Mouse (Mus musculus) lung, postnatal 4 days (tissue): ENCODE data around the gene Ky.
A peak's percentile ranks its signal among the peaks of the same experiment; 100 is the strongest.

Experiments
- DNase-seq, 2 experiments: peaks; one replicate each; pipeline ENCODE4 v3.0.0; 2021

Gene Ky

DNA sequence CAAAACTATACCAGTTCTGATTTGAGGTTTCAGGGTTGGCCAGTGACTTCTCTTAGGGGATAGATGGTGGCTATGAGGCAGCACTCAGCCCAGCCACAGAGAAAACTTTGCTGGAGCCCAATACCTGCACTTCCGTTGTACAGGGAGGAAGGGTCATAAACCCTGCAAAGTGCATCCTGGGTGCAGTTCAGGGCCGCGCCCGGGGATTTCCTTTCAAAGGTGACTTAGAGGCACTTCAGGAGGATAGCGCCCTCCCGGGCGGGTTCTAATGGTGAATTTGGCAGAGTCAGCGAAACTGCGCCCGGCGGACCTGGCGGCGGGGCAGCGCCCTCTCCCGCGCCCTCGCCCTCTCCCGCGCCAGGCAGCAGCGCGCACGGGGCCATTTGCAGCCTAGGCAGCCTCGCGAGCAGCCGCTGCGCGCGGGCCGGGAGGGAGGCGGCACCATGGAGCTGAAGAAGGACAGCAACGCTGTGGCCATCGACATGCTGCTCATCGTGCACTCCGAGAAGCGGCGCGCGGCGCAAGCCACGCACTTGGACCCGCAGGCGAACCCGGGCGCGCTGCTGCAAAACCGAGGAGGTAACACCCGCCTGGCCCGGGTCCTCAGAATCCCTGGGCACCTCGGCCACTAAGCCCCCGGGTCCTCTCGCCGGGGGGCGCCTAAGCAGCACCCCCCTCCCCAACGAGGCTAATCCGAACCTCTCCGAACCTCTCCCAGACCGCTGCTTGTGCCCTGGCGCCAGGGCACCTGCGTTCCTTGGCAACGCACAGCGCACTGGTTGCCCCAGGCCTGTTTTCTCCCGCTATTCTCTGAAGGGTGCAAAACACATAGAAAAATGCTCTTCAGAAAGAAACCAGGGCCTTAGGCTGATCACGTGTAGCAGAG lies at the start of gene Ky:
Ky (plus strand) TSS at position 51 of the 886 bp plus-strand sequence.
- no peak for DNase-seq

DNA sequence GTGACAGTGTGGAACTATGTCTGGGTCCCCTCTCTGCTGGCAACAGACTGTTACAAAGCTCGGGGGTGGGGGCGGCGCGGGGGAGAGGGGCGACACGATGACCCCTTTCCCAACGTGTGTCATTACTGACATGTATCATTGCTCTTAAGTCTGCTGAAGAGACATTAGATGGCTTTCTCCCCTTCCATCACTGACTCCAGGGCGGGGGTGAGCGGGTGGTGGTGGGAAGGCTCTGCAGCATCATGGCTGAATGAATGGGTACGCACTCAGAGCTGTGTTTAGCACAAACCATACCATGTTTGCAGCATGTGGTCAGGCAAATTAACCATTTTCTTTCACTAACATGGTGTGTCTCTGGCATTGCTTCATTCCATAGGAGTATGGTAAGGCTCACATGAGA lies 43.3 kb upstream of the Ky start:
- DNase-seq: no peak

DNA sequence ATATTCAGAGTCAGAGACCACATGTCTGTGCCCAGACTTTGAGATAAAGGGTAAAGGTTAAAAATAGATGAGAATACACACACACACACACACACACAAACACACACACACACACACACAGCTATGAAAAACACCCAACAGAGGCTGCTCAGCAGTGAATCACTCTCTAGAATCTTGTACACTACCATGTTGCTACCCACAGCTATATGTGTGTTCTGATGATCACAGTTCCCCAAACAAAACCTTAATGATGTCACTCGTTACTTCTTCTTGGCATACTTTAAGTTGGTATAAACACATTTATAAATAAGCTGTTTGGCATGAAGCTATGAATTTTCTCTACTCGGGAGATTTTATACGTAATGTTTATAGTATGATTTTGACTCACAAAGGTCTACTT lies 40.5 kb upstream of the Ky start:
- DNase-seq: no peak

DNA sequence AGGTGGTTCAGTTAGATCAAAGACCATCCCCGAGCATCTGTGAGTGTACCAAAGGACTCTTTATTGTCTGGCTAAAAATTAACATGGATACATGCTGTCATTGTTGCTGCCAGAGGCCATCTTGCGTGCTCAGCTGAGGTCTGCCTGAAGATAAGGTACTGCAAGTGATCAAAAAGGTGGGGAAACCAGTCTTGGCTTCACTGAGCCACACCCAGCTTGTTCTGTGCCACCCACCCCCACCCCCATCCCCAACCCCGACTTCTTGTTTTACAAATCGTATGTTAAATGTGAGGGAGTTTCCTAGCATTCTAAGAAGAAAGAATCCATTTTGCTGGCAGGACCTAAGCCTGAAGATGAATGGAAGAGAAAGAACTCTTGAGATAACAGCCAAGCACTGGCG lies 39.8 kb upstream of the Ky start:
- DNase-seq: no peak

DNA sequence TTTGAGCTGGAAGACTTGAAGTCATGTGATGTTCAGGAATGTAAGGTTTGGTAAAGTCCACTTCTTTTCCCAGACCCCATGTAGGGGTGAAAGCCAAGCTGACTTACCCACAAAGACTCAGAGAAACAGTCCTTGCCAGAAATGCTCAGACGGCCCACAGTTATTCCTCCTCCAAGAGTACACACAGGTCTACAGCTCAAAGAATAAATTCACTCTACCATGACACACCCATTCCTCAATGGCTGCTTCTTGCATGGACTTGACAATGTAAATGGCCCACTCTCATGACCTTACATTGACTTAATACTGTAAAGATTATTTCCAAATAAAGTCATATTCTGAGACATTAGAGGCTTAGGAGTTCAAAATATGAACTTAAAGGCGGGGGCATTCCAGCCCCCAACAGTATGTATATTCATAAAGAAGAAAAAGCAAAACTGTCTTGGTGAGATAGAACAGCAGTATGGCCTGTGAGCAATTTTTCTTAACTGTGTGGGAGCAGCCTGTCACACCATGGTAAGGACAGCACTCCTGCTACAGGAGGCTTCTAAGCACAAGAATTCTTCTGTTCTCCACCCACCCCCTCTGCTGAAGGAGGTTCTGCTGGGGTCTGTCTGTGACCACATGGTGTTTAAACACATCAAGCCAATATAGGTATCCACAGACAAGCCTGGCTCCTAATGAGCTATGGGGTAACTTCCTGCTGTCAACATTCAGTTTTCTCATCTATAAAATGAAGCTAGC lies 35.3 kb upstream of the Ky start:
- no peak for DNase-seq

DNA sequence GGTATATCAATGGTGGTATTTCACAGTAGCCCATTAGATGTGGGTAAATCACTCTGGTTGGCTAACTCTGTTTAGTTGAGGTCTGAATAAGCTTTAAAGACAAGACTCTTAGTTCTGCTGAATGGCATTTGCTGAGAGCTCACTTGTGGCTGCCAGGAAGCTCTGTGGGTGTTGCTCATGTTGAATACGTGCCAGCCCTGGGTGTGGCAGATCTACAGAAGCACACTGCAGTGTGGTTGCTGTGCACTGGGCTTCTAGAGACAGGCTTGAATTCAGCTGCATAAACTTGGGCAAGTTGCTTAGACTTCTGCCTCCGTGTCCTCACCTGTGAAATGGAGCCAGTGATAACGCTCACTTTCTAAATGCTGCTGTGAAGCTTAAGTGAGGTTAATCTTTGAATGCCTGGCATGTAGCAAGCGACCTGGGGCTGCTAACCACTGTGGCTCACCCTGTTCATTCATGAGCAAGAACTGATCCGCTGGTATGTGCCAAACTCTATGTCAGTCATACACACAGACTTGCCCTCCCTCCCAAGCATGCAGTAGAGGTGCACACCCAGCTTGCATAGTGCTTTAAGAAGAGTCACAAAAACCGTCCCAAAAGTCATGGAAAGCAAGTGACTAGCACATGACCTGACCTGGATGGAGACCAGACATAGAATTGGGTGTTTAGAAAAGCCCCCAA lies 27.6 kb upstream of the Ky start:
- DNase-seq: peak in 1 of 2 experiments; percentile 45

DNA sequence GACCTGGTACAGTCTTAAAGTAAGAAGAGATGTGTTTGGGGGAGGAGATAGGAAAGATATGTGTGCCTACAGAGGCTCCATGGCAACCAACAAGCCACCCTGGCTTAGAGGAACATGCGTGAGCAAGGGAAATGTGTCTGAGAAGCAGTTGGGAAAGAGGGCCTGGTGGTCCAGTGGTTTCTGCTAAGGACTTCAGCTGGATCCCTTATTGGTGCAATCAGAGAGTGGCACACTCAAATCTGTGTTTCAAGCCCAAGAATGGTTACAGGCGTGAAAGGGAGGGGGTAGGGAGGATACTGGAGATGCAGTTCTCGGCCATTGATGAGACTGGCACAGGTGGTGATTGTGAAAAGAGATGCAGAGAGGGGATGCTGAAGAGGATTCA lies 27.1 kb upstream of the Ky start:
- no peak for DNase-seq

DNA sequence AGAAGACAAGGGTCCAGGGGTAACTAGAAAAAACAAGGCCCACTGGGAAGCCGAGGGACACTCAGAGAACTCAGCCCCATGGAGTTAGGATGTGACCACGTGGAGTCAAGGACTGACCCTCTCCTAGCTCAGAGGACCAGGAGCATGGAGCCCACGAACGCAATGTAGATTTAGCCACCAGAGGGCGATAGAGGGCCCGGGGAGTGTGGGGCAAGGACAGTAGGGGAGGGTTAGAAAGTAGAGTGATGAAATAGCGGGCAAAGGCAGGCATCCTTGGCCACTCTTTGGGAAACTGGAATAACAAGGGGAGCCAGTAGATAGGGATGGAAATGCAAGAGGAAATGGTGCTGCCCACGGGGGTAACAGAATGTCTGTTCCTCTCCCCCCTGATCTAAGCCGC lies 26.5 kb upstream of the Ky start:
- peak in 1 of 2 experiments; percentile 45 for DNase-seq

DNA sequence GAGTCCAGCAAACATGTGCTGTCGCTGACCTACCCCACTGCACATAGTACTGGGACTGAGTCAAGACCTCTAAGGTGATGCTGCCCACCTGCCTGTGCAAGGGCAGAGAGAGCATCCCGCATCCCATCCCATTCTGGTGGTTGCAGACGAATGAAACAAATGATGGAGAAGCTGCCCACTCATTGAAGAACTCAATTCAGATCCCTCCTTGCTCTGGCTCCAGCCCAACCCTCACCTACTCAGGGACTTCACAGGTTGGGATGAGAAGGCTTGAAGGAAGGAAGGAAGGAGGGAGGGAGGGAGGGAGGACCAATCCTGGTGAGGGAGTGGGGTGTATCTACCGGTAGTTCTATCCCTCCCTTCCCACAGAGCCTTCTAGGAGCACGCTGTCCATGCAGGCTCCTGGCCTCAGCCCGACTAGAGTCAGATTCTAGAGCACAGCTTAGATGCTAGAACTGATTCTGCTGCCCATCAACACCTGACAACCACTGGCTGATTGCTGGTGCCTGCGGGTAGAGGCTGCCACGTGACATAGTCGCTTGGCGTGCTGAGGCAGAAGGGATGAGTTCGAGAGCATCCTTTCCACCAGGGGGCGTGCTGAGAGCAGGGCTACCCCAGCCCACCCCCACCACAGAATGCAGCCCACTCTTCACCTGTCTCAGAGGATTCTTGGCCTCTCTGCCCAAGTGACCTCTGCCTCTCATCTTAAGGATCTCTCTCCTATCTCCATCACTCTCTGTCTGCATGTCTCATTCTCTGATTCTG lies 13.3 kb upstream of the Ky start:
- DNase-seq: peak in 1 of 2 experiments; percentile 16

DNA sequence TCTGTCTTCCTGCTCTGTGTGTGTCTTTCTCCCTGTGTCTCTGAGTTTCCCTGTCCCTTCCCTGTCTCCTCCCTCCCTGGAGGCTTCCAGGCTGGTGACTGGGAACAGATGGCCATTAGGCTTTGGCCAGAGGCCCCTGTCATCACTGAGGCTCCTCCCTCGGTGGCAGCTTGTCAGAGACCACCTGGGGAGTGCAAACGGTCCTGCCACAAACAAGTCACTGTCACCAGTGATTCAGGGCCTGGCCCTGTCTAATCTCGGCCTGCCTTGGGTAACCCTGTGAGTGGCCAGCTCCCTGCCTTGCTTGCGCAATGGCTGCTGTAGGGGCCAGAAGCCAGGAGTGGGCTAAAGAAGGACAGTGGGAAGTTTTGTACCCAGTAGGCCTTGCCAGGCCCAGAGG lies 12.5 kb upstream of the Ky start:
- peak in 1 of 2 experiments; percentile 29 for DNase-seq

DNA sequence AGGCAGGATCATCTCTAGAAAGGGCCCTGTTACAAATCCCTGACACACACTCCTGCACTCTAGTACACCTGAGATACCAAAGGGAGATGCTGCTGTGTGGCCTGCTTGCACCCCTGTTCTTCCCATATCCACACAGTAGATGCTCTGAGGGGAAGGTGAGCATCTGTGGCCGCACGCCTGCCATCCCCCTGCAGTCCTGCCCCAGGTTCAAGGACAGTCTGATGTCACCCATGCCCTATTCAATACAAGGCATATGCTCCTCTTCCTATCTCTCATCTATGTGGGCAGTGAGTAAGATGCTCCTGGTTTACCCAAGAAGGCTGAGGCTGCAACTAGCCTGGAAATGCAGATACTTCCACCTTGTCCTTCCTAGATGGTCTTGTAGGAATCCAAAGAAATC lies 11.6 kb upstream of the Ky start:
- no peak for DNase-seq

DNA sequence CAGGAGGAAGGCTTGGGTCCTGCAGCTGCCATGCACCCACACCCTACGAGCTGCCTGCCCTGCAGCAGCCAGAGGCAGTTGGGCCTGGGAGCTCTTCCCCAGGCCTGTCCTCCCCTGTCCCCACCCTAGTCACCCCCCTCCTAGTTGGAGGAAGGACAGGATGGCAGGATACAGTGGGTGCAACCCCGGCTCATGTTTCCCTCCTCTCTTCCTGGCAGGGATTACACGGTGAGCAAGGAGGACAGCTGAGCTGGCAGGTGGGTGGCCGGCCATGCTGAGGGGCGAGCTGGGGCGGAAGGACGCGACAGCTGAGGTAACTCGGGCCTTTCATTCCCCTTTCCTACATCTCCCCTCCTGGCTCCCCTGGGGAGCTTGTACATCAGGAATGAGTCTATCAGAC lies 11.1 kb upstream of the Ky start:
- no peak for DNase-seq

DNA sequence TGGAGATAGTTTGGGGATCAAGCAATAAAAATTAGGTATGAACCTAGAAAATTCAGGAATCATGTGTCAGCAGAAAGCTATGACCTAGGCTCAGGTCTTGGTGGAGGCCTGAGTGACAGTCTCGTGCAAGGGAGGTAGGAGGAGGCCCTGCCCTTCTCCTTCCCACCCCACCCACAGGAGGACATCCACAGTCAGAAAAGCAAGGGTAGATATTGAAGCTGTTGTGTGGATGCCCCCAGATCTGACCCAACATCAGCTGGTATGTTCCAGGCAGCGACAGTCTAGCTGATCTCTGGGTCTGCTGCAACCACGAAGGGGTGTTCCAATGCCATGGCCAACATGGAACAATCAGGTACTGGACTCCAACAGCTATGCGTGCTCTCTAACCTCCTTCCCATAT lies 10.3 kb upstream of the Ky start:
- DNase-seq: peak in 1 of 2 experiments; percentile 13

DNA sequence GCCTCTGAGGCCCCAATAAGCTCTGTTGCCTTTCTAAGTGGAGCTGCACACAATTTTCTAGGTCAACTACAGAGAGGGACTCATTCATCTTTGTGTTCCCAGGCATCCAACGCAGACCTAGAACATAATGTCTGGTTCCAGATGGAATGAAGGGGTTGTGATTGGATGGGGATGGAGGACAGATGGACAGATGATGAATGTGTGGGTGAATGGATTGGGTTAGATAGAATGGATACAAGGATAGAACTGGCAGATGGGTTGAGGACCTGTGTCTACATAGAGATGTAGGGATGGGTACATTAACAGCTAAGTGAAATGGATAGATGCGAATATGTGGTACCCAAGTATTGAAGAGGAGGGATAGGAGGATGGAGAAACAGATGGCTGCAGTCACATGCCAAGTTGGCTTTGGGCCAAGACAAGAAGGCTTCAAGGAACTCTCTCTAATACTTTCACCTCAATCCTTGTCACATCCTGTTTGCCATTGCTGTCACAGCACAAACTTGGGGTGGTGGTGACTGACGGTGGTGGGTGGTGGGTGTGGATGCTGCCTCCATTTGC lies 9.0 kb upstream of the Ky start:
- DNase-seq: no peak

DNA sequence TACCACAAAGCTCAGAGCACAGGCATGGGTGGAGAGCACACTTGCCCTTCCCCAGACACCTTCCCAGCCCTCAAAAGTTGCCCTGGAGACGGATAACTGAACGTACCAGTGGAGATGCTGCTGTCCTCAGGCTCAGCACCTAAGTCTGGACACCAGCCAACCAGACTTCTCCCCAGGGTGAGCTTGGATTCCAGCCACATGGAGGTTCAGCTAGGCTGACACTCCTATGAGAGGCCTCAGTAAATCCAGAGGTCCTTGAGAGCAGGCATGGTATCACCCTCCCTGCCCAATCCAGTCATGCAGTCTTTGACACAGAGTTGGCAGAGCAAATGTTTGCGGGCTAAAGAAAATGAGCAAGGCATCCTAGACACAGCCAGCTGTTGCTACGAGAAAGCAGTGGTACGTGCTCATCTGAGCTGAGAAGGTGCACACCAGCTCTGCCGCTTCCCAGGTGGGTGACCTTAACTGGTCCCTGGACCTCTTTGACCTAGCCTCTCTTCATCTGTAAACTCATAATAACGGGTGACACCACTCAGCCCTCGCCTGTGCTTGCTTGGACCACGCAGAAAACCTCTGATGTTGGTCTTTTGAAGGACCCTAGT lies 8.4 kb upstream of the Ky start:
- DNase-seq: peak in 1 of 2 experiments; percentile 16

DNA sequence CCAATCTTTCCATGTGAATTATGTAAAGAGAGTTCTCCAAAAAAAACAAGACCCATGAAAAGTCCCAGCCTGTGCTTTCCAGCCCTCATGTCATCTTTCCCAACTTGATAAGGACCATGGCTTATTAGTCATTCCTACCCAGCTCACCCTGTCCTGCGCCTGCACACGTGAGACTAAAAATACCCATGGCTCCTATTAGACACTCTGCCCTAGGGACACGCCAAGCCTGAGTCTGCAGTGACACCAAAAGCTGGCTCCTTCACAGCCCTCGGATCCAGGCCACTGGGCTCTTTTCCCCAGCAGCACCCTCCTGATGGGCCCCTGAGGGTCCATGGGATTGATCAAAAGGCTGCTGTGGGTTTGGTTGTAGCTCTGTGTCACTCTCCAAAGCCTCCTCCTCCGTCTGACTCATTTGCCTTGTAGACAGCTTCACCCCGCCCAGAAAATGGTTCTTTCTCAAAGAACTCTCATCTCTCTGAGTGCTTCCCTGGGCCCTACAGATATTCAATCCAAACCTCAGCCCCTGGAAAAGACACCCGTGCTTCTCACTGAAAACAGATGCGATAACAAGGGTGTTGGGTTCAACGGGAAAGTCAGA lies 7.6 kb upstream of the Ky start:
- DNase-seq: peak in 1 of 2 experiments; percentile 12

DNA sequence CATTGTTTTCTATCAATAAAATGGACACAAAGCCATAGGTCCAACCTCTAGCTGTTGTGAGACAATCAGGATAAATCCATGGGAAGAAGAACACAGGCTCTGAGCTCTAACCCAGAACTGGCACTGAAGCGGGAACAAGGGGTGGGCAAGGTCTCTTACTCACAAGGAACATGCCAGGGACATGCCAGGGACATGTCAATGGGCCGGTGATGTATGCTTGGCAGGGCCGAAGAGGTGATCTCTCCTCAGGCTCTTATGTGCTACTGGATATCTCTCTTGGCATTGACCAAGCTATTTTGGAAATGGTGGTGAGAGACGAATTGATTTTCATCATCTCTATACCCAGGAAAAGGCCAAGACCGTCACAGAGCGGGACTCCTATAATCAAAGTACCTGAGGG lies 6.8 kb upstream of the Ky start:
- no peak for DNase-seq

DNA sequence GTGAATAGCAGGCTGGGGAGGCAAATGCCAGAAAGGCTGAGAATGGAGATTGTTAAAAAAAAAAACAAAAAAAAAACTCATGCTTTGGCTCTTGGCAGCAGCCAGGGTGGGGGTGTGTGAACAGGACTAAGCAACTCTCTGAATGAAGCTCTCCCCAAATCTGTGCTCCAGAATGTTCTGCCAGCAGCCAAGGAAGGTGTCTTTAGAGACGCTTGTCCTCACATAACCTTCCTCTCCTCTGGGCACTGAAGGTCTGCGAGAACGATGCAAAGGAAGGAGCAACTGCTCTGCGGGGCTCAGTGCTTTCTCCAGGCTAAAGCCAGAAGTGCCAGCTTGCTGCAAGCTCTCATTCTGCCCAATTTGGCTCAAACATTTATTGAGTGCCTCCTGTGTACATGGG lies 6.3 kb upstream of the Ky start:
- no peak for DNase-seq

DNA sequence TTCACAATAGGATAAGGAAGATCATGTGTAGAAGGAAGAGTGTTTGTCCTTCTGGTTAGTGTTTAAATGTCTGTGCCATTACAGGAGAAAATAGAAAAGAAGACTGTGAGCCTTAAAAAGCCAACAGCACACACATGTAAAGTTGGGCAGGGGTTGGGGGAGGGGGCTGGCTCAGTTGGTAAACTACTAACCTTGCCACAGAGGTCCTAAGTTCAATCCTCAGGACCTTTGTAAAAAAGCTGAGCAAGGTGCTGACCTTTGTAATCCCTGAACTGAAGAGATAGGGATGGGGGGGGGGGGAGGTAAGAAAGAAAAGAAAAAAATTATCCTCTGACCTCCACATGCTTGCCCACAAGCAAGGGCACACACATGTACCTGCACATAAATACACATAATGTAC lies 5.8 kb upstream of the Ky start:
- DNase-seq: no peak

DNA sequence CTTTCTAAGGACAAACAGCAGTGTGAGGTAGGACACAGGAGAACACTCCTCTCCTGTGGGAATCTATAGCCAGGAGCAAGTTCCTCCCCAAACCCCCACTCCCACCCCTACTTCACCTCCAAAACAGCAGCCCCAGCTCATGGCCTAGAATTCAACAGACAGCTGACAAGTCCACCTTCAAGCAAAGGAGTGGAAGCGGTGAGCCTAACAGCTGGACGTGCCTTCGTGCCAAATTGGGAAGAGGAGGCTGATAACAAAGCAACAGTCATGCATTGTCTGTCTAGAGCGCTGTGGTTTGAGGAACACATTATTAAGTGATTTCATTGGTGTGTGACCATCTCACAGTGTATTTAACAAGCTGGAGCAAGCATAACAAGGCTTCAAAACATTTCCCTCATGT lies 4.4 kb upstream of the Ky start:
- DNase-seq: no peak

DNA sequence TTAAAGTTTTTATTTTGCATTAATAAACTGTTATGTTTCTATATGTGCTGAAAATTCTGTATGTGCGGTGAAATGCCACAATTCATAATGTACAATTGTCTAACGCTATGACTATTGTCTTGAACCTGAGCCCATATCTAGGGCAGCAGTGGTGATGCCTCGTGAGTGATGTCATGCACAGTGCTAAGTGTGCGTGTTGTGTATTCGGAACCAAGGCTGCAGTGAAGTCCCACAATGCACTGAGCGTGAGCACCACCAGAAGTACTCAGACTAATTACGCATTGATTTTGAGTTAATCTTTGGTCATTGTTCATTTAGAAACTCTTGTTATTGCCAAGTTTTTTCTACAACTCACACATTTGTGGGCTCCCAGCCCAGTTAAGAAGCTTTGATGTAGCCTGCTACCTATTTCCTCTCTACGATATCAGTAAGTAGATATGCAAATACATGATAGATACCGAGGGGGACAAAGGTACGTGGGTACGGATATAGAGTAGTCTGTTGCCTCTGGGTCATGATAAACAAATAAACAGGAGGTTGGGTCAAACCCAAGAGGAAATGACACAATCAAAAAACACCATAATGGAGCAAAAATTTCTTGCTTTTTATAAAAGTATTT lies 3.4 kb upstream of the Ky start:
- no peak for DNase-seq
